Mouse (Mus musculus) spleen, postnatal 36 days (tissue): ENCODE measurements around the gene Gm29776.

ENCODE experiments used
- DNase-seq, 2 experiments: peaks; one replicate each; pipeline ENCODE4 v3.0.0; 2022; ENCODE audit warnings: low spot score in 2 of 2, mixed read lengths in 1 of 2

Gene Gm29776

DNA sequence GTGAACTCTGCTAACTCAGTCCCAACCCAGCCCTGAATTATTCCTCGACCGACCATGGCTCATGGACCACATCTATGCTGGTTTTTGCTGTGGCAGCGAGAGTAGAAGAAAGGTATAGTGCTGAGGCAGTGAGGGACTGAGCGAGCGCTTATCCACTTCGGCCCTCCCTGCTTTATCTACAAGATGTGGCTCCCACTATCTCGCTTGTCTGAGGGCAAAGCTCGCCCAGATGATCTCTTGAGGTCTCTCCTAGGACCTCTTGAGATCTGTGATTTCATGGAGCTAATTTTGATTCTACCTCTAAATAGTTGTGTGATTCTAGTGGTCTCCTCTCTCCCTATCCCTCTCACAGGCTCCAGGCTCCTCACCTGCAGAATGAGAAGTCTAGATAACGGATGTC lies 10.4 kb upstream of the Gm29776 start:
- no peak for DNase-seq

- peak in 1 of 2 experiments; percentile 29 for DNase-seq
Measured at GRCm38 (mm10) chr14:54706589-54707320, 8.1 kb upstream of the Gm29776 start.

GRCm38 (mm10) chr14:54705844-54706243 lies 7.2 kb upstream of the Gm29776 start:
- peak; percentile 73 to 84 for DNase-seq

- DNase-seq, result no peak
Measured at GRCm38 (mm10) chr14:54703207-54703606, 4.6 kb upstream of the Gm29776 start.

DNA sequence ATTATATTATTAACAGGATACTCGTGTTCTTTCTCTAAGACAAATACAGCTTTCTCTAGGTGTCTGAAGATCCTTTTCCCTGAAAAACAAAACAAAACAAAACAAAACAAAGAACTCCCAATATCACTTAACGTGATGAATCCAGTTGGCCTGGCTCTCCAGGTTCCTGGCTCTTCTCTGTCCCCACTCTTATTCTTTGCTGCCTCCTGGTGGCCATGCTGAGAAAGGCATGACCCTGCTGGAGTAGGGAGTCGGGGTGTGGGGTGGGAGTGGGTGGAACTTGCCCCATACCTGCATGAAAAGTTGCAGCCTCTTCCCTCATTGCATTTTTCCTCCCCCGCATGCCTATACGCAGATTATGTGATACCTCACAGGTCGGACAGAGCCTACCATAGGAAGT lies 2.7 kb upstream of the Gm29776 start:
- peak; percentile 65 to 74 for DNase-seq

GRCm38 (mm10) chr14:54699586-54699985 lies 953 bp upstream of the Gm29776 start:
- no peak for DNase-seq

DNA sequence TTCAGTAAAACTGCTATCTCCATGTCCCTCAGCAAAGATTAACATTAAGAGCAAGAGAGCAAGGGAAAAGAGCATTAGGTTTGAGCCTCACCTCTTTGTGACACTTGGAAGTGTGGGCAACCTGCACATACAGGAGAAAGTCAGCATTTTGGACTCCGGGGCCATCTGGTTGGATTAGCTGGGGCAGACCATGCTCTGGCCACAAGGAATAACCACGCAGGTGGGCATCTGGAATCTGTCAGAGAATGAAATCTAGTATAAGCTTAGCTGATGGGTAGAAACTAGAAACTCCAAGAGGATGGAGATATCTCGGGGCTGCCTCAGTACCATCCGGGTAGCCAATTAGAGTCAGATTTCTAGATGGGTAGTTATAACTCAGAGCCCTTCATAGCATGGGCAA lies 1.9 kb downstream of the Gm29776 start:
- DNase-seq, result no peak

DNA sequence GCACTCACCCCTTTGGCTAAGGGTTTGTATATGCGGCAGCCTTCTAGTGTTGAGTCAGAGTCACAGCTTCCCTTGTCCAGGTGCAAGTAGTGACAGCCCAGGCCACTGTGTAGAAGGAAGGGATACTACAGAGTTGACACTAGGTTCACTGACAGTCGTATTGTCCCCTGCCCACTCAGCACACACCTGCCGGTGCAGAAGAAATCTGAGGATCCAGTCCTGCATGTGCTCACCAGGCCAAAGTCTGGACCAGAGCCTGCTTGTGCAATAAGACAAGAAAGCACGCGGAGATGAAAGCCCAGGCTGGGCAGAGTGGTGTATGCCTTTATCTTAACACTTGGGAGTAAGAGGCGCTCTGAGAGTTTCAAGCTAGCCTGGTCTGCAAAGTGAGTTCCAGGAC lies 3.6 kb downstream of the Gm29776 start:
- DNase-seq, result no peak

- no peak for DNase-seq
Measured at GRCm38 (mm10) chr14:54687251-54687650, 11.4 kb downstream of the Gm29776 start.

GRCm38 (mm10) chr14:54686522-54687143 lies 12.0 kb downstream of the Gm29776 start, which contains the start of gene Acin1:
Acin1 (minus strand) TSS chr14:54686931.
- peak; percentile 99 to 100 for DNase-seq

GRCm38 (mm10) chr14:54686063-54686521 lies 12.5 kb downstream of the Gm29776 start, which contains the start of gene 1700123O20Rik:
1700123O20Rik (plus strand) TSS chr14:54686216.
- DNase-seq, result peak; percentile 81 to 84

- peak in 1 of 2 experiments; percentile 18 for DNase-seq
Measured at GRCm38 (mm10) chr14:54685471-54685870, 13.2 kb downstream of the Gm29776 start.

DNA sequence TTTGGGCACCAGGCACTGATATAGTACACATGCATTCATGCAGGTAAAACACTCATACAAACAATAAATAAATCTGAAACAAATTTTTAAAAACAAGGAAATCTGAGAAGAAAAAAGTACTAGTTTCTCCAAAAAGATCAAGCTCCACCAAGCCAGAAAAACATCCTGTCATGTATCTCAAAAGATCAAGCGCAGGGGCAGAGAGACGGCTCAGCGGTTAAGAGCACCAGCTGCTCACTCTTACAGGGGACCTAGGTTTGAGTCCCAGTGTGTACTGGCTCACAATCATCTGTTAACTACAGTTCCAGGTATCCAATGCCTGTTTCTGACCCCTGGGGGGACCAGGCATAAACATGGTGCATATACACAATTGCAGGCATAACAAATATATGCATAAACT lies 16.2 kb downstream of the Gm29776 start:
- no peak for DNase-seq

DNA sequence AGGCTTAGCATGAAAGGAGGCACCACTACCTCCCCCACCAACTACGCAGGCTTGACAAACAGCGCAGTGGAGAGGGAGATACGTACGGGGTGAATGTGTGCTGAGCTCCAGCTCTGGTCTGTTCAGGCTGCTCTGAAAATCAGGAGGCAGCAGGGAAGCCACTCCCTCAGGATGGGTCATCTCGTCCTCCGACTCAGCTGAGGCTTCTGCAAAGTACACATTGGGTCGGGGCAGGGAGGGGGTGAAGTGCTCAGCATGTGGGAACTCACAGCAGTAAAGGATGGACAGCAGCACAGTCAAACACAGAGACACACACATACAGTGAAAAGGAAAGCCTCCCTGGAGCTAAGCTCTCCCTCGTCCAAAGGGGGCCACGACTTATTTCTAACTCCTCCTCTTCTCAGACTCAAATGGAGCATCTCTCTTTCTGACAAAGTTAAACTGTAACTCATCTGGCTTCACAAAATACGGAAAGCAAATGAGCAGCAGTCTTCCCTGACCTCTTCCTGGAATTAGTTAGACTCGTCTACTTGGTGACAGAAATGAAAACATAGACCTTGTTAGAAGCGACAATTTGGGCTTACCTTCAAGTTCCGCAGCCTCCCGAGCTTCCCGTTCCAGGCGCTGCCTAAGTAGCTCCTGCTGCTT lies 19.9 kb downstream of the Gm29776 start:
- DNase-seq, result no peak

- no peak for DNase-seq
Measured at GRCm38 (mm10) chr14:54676290-54676689, 22.3 kb downstream of the Gm29776 start.

- no peak for DNase-seq
Measured at GRCm38 (mm10) chr14:54674317-54674716, 24.3 kb downstream of the Gm29776 start.

DNA sequence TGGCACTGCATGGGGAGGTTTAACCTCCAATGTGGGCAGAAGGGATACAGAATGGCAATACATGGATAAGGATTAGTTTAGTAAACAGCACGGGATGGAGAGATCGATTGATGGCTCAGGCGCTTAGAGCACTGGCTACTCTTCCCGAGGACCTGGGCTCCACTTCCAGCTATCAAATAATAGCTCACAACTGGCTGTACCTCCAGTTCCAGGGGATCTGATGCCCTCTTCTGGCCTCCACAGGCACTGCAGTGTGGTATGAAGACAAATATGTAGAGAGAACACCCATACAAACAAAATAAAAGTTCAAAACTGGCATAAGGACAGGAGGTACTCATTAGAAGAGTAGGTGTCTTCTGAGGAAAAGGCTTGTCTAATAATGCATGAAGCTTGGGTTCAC lies 29.3 kb downstream of the Gm29776 start:
- peak; percentile 33 to 47 for DNase-seq

- DNase-seq, result no peak
Measured at GRCm38 (mm10) chr14:54664477-54665222, 34.0 kb downstream of the Gm29776 start.

DNA sequence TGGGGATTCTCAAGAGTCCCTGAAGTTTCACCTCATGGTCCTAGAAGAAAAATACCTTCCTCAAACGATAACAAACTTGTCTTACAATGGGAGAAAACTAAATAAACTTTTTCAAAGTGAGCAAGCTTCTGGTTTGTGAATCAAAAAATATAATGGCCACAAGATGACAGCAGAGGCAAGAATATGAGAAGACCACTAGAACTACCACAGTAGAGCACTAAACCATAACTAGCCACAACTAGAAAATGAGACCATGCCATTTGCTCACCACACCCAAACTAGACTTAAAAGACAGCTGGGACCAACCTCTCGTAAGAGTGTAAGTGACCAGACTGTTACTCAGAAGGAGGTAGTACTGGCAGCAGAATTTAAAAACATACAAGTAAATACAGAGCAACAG lies 38.6 kb downstream of the Gm29776 start:
- no peak for DNase-seq

DNA sequence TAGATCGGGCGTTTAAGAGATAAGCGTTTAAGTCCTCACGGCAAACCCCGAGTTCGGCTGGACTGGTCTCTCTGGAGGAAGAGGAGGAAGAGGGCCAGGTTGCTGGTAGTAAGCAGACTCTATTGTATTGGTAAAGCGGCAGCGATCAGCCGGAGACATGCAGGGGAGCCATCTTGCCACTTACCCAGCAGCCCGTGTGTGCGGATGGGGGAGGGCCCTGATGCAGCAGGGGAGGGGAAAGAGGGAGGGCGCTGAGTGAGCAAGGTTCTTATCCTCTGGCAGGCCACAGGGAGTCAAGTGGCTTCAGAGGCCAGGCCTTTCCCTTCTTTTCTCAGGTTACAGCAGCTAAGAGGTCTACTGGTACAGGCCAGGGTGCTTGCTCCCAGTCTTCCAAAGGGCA lies 45.1 kb downstream of the Gm29776 start:
- DNase-seq, result peak; percentile 84

GRCm38 (mm10) chr14:54652787-54653186 lies 45.8 kb downstream of the Gm29776 start:
- no peak for DNase-seq

- no peak for DNase-seq
Measured at GRCm38 (mm10) chr14:54651556-54651955, 47.1 kb downstream of the Gm29776 start.
